Mouse (Mus musculus) midbrain, embryonic 13.5 days (tissue): ENCODE data around the gene Hist1h2ab. TPM values are rescaled to one million over a fixed set of nuclear protein-coding genes. Genes with fewer than 3 reads are reported as not detected.
"Not testable (repeated sequence)": the region's sequence is repeated elsewhere in the genome, so short reads cannot be mapped to it uniquely, and the experiment has no call there.

Experiments used
- ATAC-seq: fragments of 200-750 bp; cut with Nextera tagmentation; 2 replicates; pipeline ENCODE4 v1.8.0; 2017; ENCODE audit warnings: mild to moderate bottlenecking, moderate TSS enrichment, moderate library complexity
- H3K27ac ChIP-seq: fragments of 300-500 bp; sonication (generic); 2 replicates; pipeline ENCODE4 v1.5.1; 2015; ENCODE audit warnings: inconsistent platforms, mild to moderate bottlenecking, moderate library complexity
- H3K27me3 ChIP-seq: fragments of 300-500 bp; sonication (generic); 2 replicates; pipeline ENCODE4 v1.6.1; 2015; ENCODE audit warnings: mild to moderate bottlenecking, inconsistent platforms
- H3K36me3 ChIP-seq: fragments of 300-500 bp; sonication (generic); 2 replicates; pipeline ENCODE4 v1.6.1; 2015; ENCODE audit warnings: mild to moderate bottlenecking, inconsistent platforms
- H3K4me1 ChIP-seq: fragments of 300-500 bp; sonication (generic); replicated peaks from 2 replicates; pipeline ENCODE4 v1.6.1; 2015; ENCODE audit warnings: inconsistent platforms
- H3K4me2 ChIP-seq: fragments of 300-500 bp; sonication (generic); replicated peaks from 2 replicates; pipeline ENCODE4 v1.6.1; 2015; ENCODE audit warnings: moderate library complexity, mild to moderate bottlenecking, inconsistent platforms
- H3K4me3 ChIP-seq: fragments of 300-500 bp; sonication (generic); replicated peaks from 2 replicates; pipeline ENCODE4 v1.5.1; 2015; ENCODE audit warnings: mild to moderate bottlenecking, inconsistent platforms
- H3K9ac ChIP-seq: fragments of 300-500 bp; sonication (generic); replicated peaks from 2 replicates; pipeline ENCODE4 v1.6.1; 2015; ENCODE audit warnings: mild to moderate bottlenecking, inconsistent platforms
- H3K9me3 ChIP-seq: fragments of 300-500 bp; sonication (generic); 2 replicates; pipeline ENCODE4 v1.6.1; 2016; ENCODE audit warnings: mild to moderate bottlenecking, inconsistent platforms
- WGBS: fragments of 180-500 bp; shearing (Covaris S2); methylation state at CpG from one replicate; pipeline ENCODE4 v1.1.7; 2015; 5-methylcytosine and 5-hydroxymethylcytosine counted together
- polyA plus RNA-seq: library from polyadenylated mRNA; unstranded; fragments of >200 nt; fragmentation: Nextera tagmentation; extraction: Ambion mirVana; gene quantifications from 2 replicates; pipeline ENCODE4 v1.2.1, GENCODE M21; 2015

Hist1h2ab gene
- polyA plus RNA-seq, 1 experiment from 2014 or later: 28.4 TPM

GRCm38 (mm10) chr13:23747892-23748288 is 3.0 kb upstream of the Hist1h2ab start:
- ATAC-seq: no peak
- Histone ChIP-seq H3K36me3 (no peaks in the 10 kb centered on the region), H3K27me3 (no peaks in the 10 kb centered on the region), H3K9me3 (no peaks in the 10 kb centered on the region), H3K4me1 (peaks cover 33% of the 10 kb centered on the region), H3K9ac (no peak overlapping the region; the same call in 1 of the 2 replicates), H3K27ac (peak overlapping the region; percentile 77), H3K4me2 (peak overlapping the region; percentile 66; the same call in 1 of the 2 replicates), H3K4me3 (no peak overlapping the region)
- WGBS: 3% methylated on average over 4 of the region's 4 CpGs

- Histone ChIP-seq H3K9me3 (no peaks in the 10 kb centered on the region), H3K27me3 (no peaks in the 10 kb centered on the region), H3K36me3 (no peaks in the 10 kb centered on the region), H3K9ac (no peak overlapping the region), H3K4me3 (no peak overlapping the region), H3K27ac (no peak overlapping the region), H3K4me2 (no peak overlapping the region), H3K4me1 (peaks cover 31% of the 10 kb centered on the region)
- 91% methylated on average over 5 of the region's 5 CpGs for WGBS
- no peak for ATAC-seq
Measured at GRCm38 (mm10) chr13:23749563-23750121, 1.3 kb upstream of the Hist1h2ab start.

- Histone ChIP-seq H3K9ac (peak overlapping the region; percentile 61), H3K27ac (peak overlapping the region; percentile 93), H3K27me3 (no peaks in the 10 kb centered on the region), H3K4me2 (peak overlapping the region; percentile 68), H3K9me3 (no peaks in the 10 kb centered on the region), H3K4me3 (peak overlapping the region; percentile 43), H3K36me3 (no peaks in the 10 kb centered on the region), H3K4me1 (peaks cover 25% of the 10 kb centered on the region)
- peak; percentile 17 for ATAC-seq
- WGBS: under 1% methylated on average over 11 of the region's 11 CpGs
Measured at GRCm38 (mm10) chr13:23751478-23751956, 591 bp downstream of the Hist1h2ab start.

- H3K36me3 ChIP-seq, H3K27me3 ChIP-seq, H3K9me3 ChIP-seq: not testable (repeated sequence)
- peak; percentile 85 for ATAC-seq
- Histone ChIP-seq H3K4me1 (peaks cover 23% of the 10 kb centered on the region), H3K9ac (peak within 1 kb of the TSS; percentile 61), H3K27ac (peak within 1 kb of the TSS; percentile 93), H3K4me3 (peak within 1 kb of the TSS; percentile 43), H3K4me2 (peak within 1 kb of the TSS; percentile 68)
- 0% methylated on average over 17 of the region's 47 CpGs for WGBS
Measured at GRCm38 (mm10) chr13:23752067-23752741, 1.3 kb downstream of the Hist1h2ab start, which contains the start of gene Hist1h3b. Hist1h3b (plus strand) TSS chr13:23752267.

- H3K36me3 ChIP-seq: no peaks in the 10 kb centered on the region
- 2% methylated on average over 6 of the region's 6 CpGs for WGBS
- peak overlapping the region; percentile 56 for H3K4me2 ChIP-seq
- H3K4me1 ChIP-seq: peaks cover 23% of the 10 kb centered on the region
- H3K4me3 ChIP-seq: peak overlapping the region; percentile 28
- no peaks in the 10 kb centered on the region for H3K27me3 ChIP-seq
- 0 out of 2 replicates have a peak overlapping the region, but pooled peaks have one; percentile 15 for H3K27ac ChIP-seq
- no peak overlapping the region for H3K9ac ChIP-seq
- no peak for ATAC-seq
- H3K9me3 ChIP-seq: no peaks in the 10 kb centered on the region
Measured at GRCm38 (mm10) chr13:23752742-23753172, 1.8 kb downstream of the Hist1h2ab start.

- H3K36me3 ChIP-seq: no peaks in the 10 kb centered on the region
- no peak overlapping the region for H3K4me3 ChIP-seq
- H3K27ac ChIP-seq: no peak overlapping the region
- H3K27me3 ChIP-seq: no peaks in the 10 kb centered on the region
- no peak for ATAC-seq
- WGBS: 60% methylated on average over 4 of the region's 4 CpGs
- H3K4me1 ChIP-seq: peaks cover 15% of the 10 kb centered on the region
- H3K9me3 ChIP-seq: no peaks in the 10 kb centered on the region
- no peak overlapping the region for H3K9ac ChIP-seq
- peak overlapping the region; percentile 56; the same call in 1 of the 2 replicates for H3K4me2 ChIP-seq
Measured at GRCm38 (mm10) chr13:23753314-23754078, 2.6 kb downstream of the Hist1h2ab start.

GRCm38 (mm10) chr13:23755000-23755399 is 4.1 kb downstream of the Hist1h2ab start:
- no peak for ATAC-seq
- no peaks in the 10 kb centered on the region for H3K27me3 ChIP-seq
- H3K27ac ChIP-seq: no peak overlapping the region
- no peaks in the 10 kb centered on the region for H3K9me3 ChIP-seq
- no peak overlapping the region for H3K4me3 ChIP-seq
- no peak overlapping the region for H3K9ac ChIP-seq
- H3K4me1 ChIP-seq: peaks cover 18% of the 10 kb centered on the region
- H3K36me3 ChIP-seq: no peaks in the 10 kb centered on the region
- H3K4me2 ChIP-seq: no peak overlapping the region

GRCm38 (mm10) chr13:23756790-23757189 is 5.9 kb downstream of the Hist1h2ab start, which contains the start of gene Hist1h4b:
Hist1h4b (plus strand) TSS chr13:23757013.
- Histone ChIP-seq H3K36me3 (no peaks in the 10 kb centered on the region), H3K4me2 (peak within 1 kb of the TSS; percentile 64), H3K4me1 (peaks cover 24% of the 10 kb centered on the region), H3K9ac (peak within 1 kb of the TSS; percentile 64), H3K27me3 (no peaks in the 10 kb centered on the region), H3K4me3 (peak within 1 kb of the TSS; percentile 38), H3K9me3 (no peaks in the 10 kb centered on the region), H3K27ac (peak within 1 kb of the TSS; percentile 82)
- under 1% methylated on average over 17 of the region's 22 CpGs for WGBS
- peak; percentile 72 for ATAC-seq

- H3K4me3 ChIP-seq: peak overlapping the region; percentile 38
- peak overlapping the region; percentile 64 for H3K4me2 ChIP-seq
- peak overlapping the region; percentile 64 for H3K9ac ChIP-seq
- H3K27me3 ChIP-seq: no peaks in the 10 kb centered on the region
- peaks cover 24% of the 10 kb centered on the region for H3K4me1 ChIP-seq
- H3K27ac ChIP-seq: peak overlapping the region; percentile 82
- no peaks in the 10 kb centered on the region for H3K9me3 ChIP-seq
- 2% methylated on average over 19 of the region's 23 CpGs for WGBS
- ATAC-seq: peak; percentile 18; the same call in 1 of the 2 replicates
- no peaks in the 10 kb centered on the region for H3K36me3 ChIP-seq
Measured at GRCm38 (mm10) chr13:23757211-23757773, 6.4 kb downstream of the Hist1h2ab start.

- H3K27me3 ChIP-seq: no peaks in the 10 kb centered on the region
- H3K9ac ChIP-seq: no peak overlapping the region
- no peak overlapping the region for H3K27ac ChIP-seq
- peaks cover 23% of the 10 kb centered on the region for H3K4me1 ChIP-seq
- no peak overlapping the region for H3K4me2 ChIP-seq
- H3K4me3 ChIP-seq: no peak overlapping the region
- H3K36me3 ChIP-seq: no peaks in the 10 kb centered on the region
- no peak for ATAC-seq
- H3K9me3 ChIP-seq: no peaks in the 10 kb centered on the region
- WGBS: 50% methylated on average over 3 of the region's 3 CpGs
Measured at GRCm38 (mm10) chr13:23757921-23758320, 7.0 kb downstream of the Hist1h2ab start.

GRCm38 (mm10) chr13:23759251-23759771 is 8.4 kb downstream of the Hist1h2ab start:
- no peaks in the 10 kb centered on the region for H3K9me3 ChIP-seq
- H3K9ac ChIP-seq: no peak overlapping the region
- peaks cover 32% of the 10 kb centered on the region for H3K4me1 ChIP-seq
- H3K4me2 ChIP-seq: no peak overlapping the region
- no peaks in the 10 kb centered on the region for H3K27me3 ChIP-seq
- no peak overlapping the region for H3K4me3 ChIP-seq
- H3K36me3 ChIP-seq: no peaks in the 10 kb centered on the region
- WGBS: 83% methylated on average over 3 of the region's 3 CpGs
- H3K27ac ChIP-seq: no peak overlapping the region
- ATAC-seq: no peak
